Mouse (Mus musculus): ENCODE measurements around the gene Cyth1. TPM values are rescaled to one million over a fixed set of nuclear protein-coding genes. Genes with fewer than 3 reads are reported as not detected.

The Cyth1 gene
- polyA plus RNA-seq, 1 experiment, result 0.14 TPM

- no peaks in the 10 kb centered on the region for H3K4me1 ChIP-seq (ENCODE audit: control insufficient read depth)
- H3K9me3 ChIP-seq (ENCODE audit: control insufficient read depth, low read length), result no peaks in the 10 kb centered on the region
- no peaks in the 10 kb centered on the region for H3K27me3 ChIP-seq (ENCODE audit: control insufficient read depth)
- TF ChIP-seq TAL1 (IDR thresholded peaks at IDR 0.05; ENCODE audit: low read length), result no peak
- TF ChIP-seq GATA1 (IDR thresholded peaks at IDR 0.05; ENCODE audit: low read length), result no peak
- H3K36me3 ChIP-seq (ENCODE audit: control insufficient read depth), result no peaks in the 10 kb centered on the region
- H3K4me3 ChIP-seq (replicated peaks), result no peak overlapping the region
Observed at GRCm38 (mm10) chr11:118101133-118101532, 147.3 kb downstream of the Cyth1 start.

GRCm38 (mm10) chr11:118096736-118097135 is 151.7 kb downstream of the Cyth1 start:
- no peaks in the 10 kb centered on the region for H3K9me3 ChIP-seq (ENCODE audit: control insufficient read depth, low read length)
- no peaks in the 10 kb centered on the region for H3K4me1 ChIP-seq (ENCODE audit: control insufficient read depth)
- H3K36me3 ChIP-seq (ENCODE audit: control insufficient read depth), result no peaks in the 10 kb centered on the region
- TF ChIP-seq GATA1 (IDR thresholded peaks at IDR 0.05; ENCODE audit: low read length) (no peak), TAL1 (IDR thresholded peaks at IDR 0.05; ENCODE audit: low read length) (no peak)
- no peak overlapping the region for H3K4me3 ChIP-seq (replicated peaks)
- no peaks in the 10 kb centered on the region for H3K27me3 ChIP-seq (ENCODE audit: control insufficient read depth)

GRCm38 (mm10) chr11:118095004-118095403 is 153.4 kb downstream of the Cyth1 start:
- H3K4me1 ChIP-seq (ENCODE audit: control insufficient read depth), result no peaks in the 10 kb centered on the region
- TF ChIP-seq TAL1 (IDR thresholded peaks at IDR 0.05; ENCODE audit: low read length), result no peak
- TF ChIP-seq GATA1 (IDR thresholded peaks at IDR 0.05; ENCODE audit: low read length), result no peak
- no peaks in the 10 kb centered on the region for H3K36me3 ChIP-seq (ENCODE audit: control insufficient read depth)
- peaks cover 9% of the 10 kb centered on the region for H3K9me3 ChIP-seq (ENCODE audit: control insufficient read depth, low read length)
- no peak overlapping the region for H3K4me3 ChIP-seq (replicated peaks)
- no peaks in the 10 kb centered on the region for H3K27me3 ChIP-seq (ENCODE audit: control insufficient read depth)

- TF ChIP-seq TAL1 (IDR thresholded peaks at IDR 0.05; ENCODE audit: low read length) (no peak), GATA1 (IDR thresholded peaks at IDR 0.05; ENCODE audit: low read length) (no peak)
- H3K4me3 ChIP-seq (replicated peaks), result no peak overlapping the region
- no peaks in the 10 kb centered on the region for H3K4me1 ChIP-seq (ENCODE audit: control insufficient read depth)
- peaks cover 9% of the 10 kb centered on the region for H3K9me3 ChIP-seq (ENCODE audit: control insufficient read depth, low read length)
- no peaks in the 10 kb centered on the region for H3K27me3 ChIP-seq (ENCODE audit: control insufficient read depth)
- H3K36me3 ChIP-seq (ENCODE audit: control insufficient read depth), result no peaks in the 10 kb centered on the region
Observed at GRCm38 (mm10) chr11:118091002-118091670, 157.3 kb downstream of the Cyth1 start.

- H3K36me3 ChIP-seq (ENCODE audit: control insufficient read depth), result no peaks in the 10 kb centered on the region
- TF ChIP-seq TAL1 (IDR thresholded peaks at IDR 0.05; ENCODE audit: low read length) (no peak), GATA1 (IDR thresholded peaks at IDR 0.05; ENCODE audit: low read length) (no peak)
- no peaks in the 10 kb centered on the region for H3K4me1 ChIP-seq (ENCODE audit: control insufficient read depth)
- H3K9me3 ChIP-seq (ENCODE audit: control insufficient read depth, low read length), result peaks cover 9% of the 10 kb centered on the region
- no peak overlapping the region for H3K4me3 ChIP-seq (replicated peaks)
- H3K27me3 ChIP-seq (ENCODE audit: control insufficient read depth), result no peaks in the 10 kb centered on the region
Observed at GRCm38 (mm10) chr11:118088896-118089295, 159.5 kb downstream of the Cyth1 start.

- Histone ChIP-seq H3K4me3 (replicated peaks) (no peak overlapping the region), H3K27me3 (ENCODE audit: control insufficient read depth) (no peaks in the 10 kb centered on the region), H3K9me3 (ENCODE audit: control insufficient read depth, low read length) (peaks cover 3% of the 10 kb centered on the region; the same call in 1 of the 2 replicates), H3K4me1 (ENCODE audit: control insufficient read depth) (no peaks in the 10 kb centered on the region), H3K36me3 (ENCODE audit: control insufficient read depth) (no peaks in the 10 kb centered on the region)
- TF ChIP-seq GATA1 (IDR thresholded peaks at IDR 0.05; ENCODE audit: low read length), result no peak
- no peak for TF ChIP-seq TAL1 (IDR thresholded peaks at IDR 0.05; ENCODE audit: low read length)
Observed at GRCm38 (mm10) chr11:118085961-118086360, 162.4 kb downstream of the Cyth1 start.

GRCm38 (mm10) chr11:118085176-118085575 is 163.2 kb downstream of the Cyth1 start:
- Histone ChIP-seq H3K36me3 (ENCODE audit: control insufficient read depth) (no peaks in the 10 kb centered on the region), H3K27me3 (ENCODE audit: control insufficient read depth) (no peaks in the 10 kb centered on the region), H3K4me1 (ENCODE audit: control insufficient read depth) (no peaks in the 10 kb centered on the region), H3K9me3 (ENCODE audit: control insufficient read depth, low read length) (no peaks in the 10 kb centered on the region), H3K4me3 (replicated peaks) (no peak overlapping the region)
- no peak for TF ChIP-seq GATA1 (IDR thresholded peaks at IDR 0.05; ENCODE audit: low read length)
- no peak for TF ChIP-seq TAL1 (IDR thresholded peaks at IDR 0.05; ENCODE audit: low read length)

- no peaks in the 10 kb centered on the region for H3K4me1 ChIP-seq (ENCODE audit: control insufficient read depth)
- H3K36me3 ChIP-seq (ENCODE audit: control insufficient read depth), result no peaks in the 10 kb centered on the region
- no peaks in the 10 kb centered on the region for H3K27me3 ChIP-seq (ENCODE audit: control insufficient read depth)
- no peaks in the 10 kb centered on the region for H3K9me3 ChIP-seq (ENCODE audit: control insufficient read depth, low read length)
- H3K4me3 ChIP-seq (replicated peaks), result no peak overlapping the region
- TF ChIP-seq GATA1 (IDR thresholded peaks at IDR 0.05; ENCODE audit: low read length) (no peak), TAL1 (IDR thresholded peaks at IDR 0.05; ENCODE audit: low read length) (no peak)
Observed at GRCm38 (mm10) chr11:118084266-118084665, 164.1 kb downstream of the Cyth1 start.

GRCm38 (mm10) chr11:118083811-118084210 is 164.6 kb downstream of the Cyth1 start:
- Histone ChIP-seq H3K36me3 (ENCODE audit: control insufficient read depth) (no peaks in the 10 kb centered on the region), H3K4me3 (replicated peaks) (no peak overlapping the region), H3K9me3 (ENCODE audit: control insufficient read depth, low read length) (no peaks in the 10 kb centered on the region), H3K4me1 (ENCODE audit: control insufficient read depth) (no peaks in the 10 kb centered on the region), H3K27me3 (ENCODE audit: control insufficient read depth) (no peaks in the 10 kb centered on the region)
- TF ChIP-seq TAL1 (IDR thresholded peaks at IDR 0.05; ENCODE audit: low read length), result no peak
- no peak for TF ChIP-seq GATA1 (IDR thresholded peaks at IDR 0.05; ENCODE audit: low read length)

- TF ChIP-seq GATA1 (IDR thresholded peaks at IDR 0.05; ENCODE audit: low read length) (no peak), TAL1 (IDR thresholded peaks at IDR 0.05; ENCODE audit: low read length) (no peak)
- H3K36me3 ChIP-seq (ENCODE audit: control insufficient read depth), result no peaks in the 10 kb centered on the region
Observed at GRCm38 (mm10) chr11:118082294-118082693, 166.1 kb downstream of the Cyth1 start.

More at GRCm38 (mm10) chr11:118082294-118082693, 166.1 kb downstream of the Cyth1 start:
- no peaks in the 10 kb centered on the region for H3K4me1 ChIP-seq (ENCODE audit: control insufficient read depth)
- no peaks in the 10 kb centered on the region for H3K9me3 ChIP-seq (ENCODE audit: control insufficient read depth, low read length)
- H3K4me3 ChIP-seq (replicated peaks), result no peak overlapping the region
- no peaks in the 10 kb centered on the region for H3K27me3 ChIP-seq (ENCODE audit: control insufficient read depth)

Other genes starting within 250 kb of the Cyth1 start
- 0.05 TPM in 1 of 2 replicates, not detected in the other for gene Dnah17, start 118.0 kb downstream of the Cyth1 start, polyA plus RNA-seq (2012)
- 0.37 and 0.53 TPM in 2 replicates for gene Usp36, start 41.7 kb upstream of the Cyth1 start, polyA plus RNA-seq (2012)
- gene Cep295nl, start 93.9 kb upstream of the Cyth1 start, polyA plus RNA-seq (2012), result not detected in 2 replicates
- gene Timp2, start 107.1 kb upstream of the Cyth1 start, polyA plus RNA-seq (2012), result 0.05 and 0.13 TPM in 2 replicates
- 0.08 and 0.23 TPM in 2 replicates for gene Lgals3bp, start 153.5 kb upstream of the Cyth1 start, polyA plus RNA-seq (2012)
- 1.3 and 1.5 TPM in 2 replicates for gene Cant1, start 170.5 kb upstream of the Cyth1 start, polyA plus RNA-seq (2012)
- not detected in 2 replicates for gene C1qtnf1, start 179.6 kb upstream of the Cyth1 start, polyA plus RNA-seq (2012)
- 0.73 and 0.91 TPM in 2 replicates for gene Engase, start 228.2 kb upstream of the Cyth1 start, polyA plus RNA-seq (2012)

Measured in erythroblast, embryonic 14.5 days (primary cell).